Mouse (Mus musculus) hindbrain, embryonic 12.5 days (tissue): ENCODE data around the gene Rnase1. TPM values are rescaled to one million over a fixed set of nuclear protein-coding genes. Genes with fewer than 3 reads are reported as not detected.

ENCODE experiments used
- ATAC-seq: fragments of 200-750 bp; cut with Nextera tagmentation; 2 replicates; pipeline ENCODE4 v1.8.0; 2017; ENCODE audit warnings: moderate TSS enrichment; ENCODE audit not compliant: low FRiP score
- H3K27ac ChIP-seq: fragments of 300-500 bp; sonication (generic); 2 replicates; pipeline ENCODE4 v1.5.1; 2016; ENCODE audit warnings: mild to moderate bottlenecking
- H3K27me3 ChIP-seq: fragments of 300-500 bp; sonication (generic); 2 replicates; pipeline ENCODE4 v1.6.1; 2016; ENCODE audit warnings: mild to moderate bottlenecking
- H3K36me3 ChIP-seq: fragments of 300-500 bp; sonication (generic); 2 replicates; pipeline ENCODE4 v1.6.1; 2016; ENCODE audit warnings: mild to moderate bottlenecking
- H3K4me1 ChIP-seq: fragments of 300-500 bp; sonication (generic); 2 replicates; pipeline ENCODE4 v1.6.1; 2016
- H3K4me2 ChIP-seq: fragments of 300-500 bp; sonication (generic); replicated peaks from 2 replicates; pipeline ENCODE4 v1.6.1; 2016; ENCODE audit warnings: mild to moderate bottlenecking
- H3K4me3 ChIP-seq: fragments of 300-500 bp; sonication (generic); 2 replicates; pipeline ENCODE4 v1.5.1; 2016; ENCODE audit warnings: mild to moderate bottlenecking
- H3K9ac ChIP-seq: fragments of 300-500 bp; sonication (generic); 2 replicates; pipeline ENCODE4 v1.6.1; 2016; ENCODE audit warnings: mild to moderate bottlenecking, moderate library complexity
- H3K9me3 ChIP-seq: fragments of 300-500 bp; sonication (generic); replicated peaks from 2 replicates; pipeline ENCODE4 v1.6.1; 2016; ENCODE audit warnings: mild to moderate bottlenecking
- WGBS: fragments of 180-500 bp; shearing (Covaris S2); methylation state at CpG from one replicate; pipeline ENCODE4 v1.1.7; 2016; 5-methylcytosine and 5-hydroxymethylcytosine counted together
- polyA plus RNA-seq: library from polyadenylated mRNA; unstranded; fragments of >200 nt; fragmentation: Nextera tagmentation; extraction: Ambion mirVana; gene quantifications from 2 replicates; pipeline ENCODE4 v1.2.1, GENCODE M21; 2016

Rnase1 gene
- polyA plus RNA-seq, 1 experiment from 2014 or later, result not detected

DNA sequence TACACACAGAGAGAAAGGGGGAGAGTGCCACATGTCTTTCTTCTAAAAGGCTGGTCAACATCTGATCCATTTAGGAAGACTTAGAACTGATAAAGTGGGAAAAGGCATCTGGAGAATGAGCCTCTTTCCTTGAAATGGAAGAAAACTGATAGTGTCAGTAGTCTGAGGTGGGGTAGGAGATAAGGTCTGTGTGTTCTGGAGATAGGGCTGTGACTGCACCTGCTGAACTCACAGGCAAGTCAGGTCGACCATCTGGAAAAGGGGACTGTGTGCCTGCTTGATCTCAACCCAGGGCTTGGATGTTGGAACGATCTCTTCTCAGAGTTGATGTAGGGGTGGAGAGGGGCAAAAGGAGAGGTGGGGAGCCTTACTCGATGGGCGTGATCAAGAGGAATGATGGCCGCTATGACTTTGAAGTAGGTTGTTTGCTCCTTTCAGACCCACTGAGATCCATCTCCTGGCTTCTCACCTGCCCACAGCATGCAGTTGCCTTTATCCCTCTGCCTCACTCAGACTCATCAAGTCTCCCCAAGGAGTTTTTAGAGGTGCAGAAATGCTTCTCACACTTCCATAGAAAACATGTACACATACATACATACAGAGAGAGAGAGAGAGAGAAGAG lies 5.8 kb upstream of the Rnase1 start:
- H3K27me3 ChIP-seq, result no peaks in the 10 kb centered on the region
- H3K36me3 ChIP-seq, result no peaks in the 10 kb centered on the region
- WGBS, result 86% methylated on average over 5 of the region's 5 CpGs
- no peak for ATAC-seq
- H3K9ac ChIP-seq, result no peak overlapping the region
- no peak overlapping the region for H3K4me3 ChIP-seq
- no peaks in the 10 kb centered on the region for H3K9me3 ChIP-seq
- no peak overlapping the region for H3K27ac ChIP-seq
- H3K4me1 ChIP-seq, result no peaks in the 10 kb centered on the region
- H3K4me2 ChIP-seq, result no peak overlapping the region

- Histone ChIP-seq H3K9ac (no peak overlapping the region), H3K36me3 (no peaks in the 10 kb centered on the region), H3K27ac (no peak overlapping the region), H3K27me3 (no peaks in the 10 kb centered on the region), H3K4me2 (no peak overlapping the region), H3K9me3 (no peaks in the 10 kb centered on the region), H3K4me1 (0 out of 2 replicates have a peak, but pooled peaks cover 3% of the 10 kb centered on the region), H3K4me3 (no peak overlapping the region)
- ATAC-seq, result no peak
- 89% methylated on average over 3 of the region's 3 CpGs for WGBS
These were observed 3.7 kb upstream of the Rnase1 start for GRCm38 (mm10) chr14:51150206-51150831.

GRCm38 (mm10) chr14:51149164-51149563 lies 2.6 kb upstream of the Rnase1 start:
- Histone ChIP-seq H3K27me3 (no peaks in the 10 kb centered on the region), H3K27ac (no peak overlapping the region), H3K9ac (no peak overlapping the region), H3K4me1 (0 out of 2 replicates have a peak, but pooled peaks cover 3% of the 10 kb centered on the region), H3K36me3 (no peaks in the 10 kb centered on the region), H3K9me3 (no peaks in the 10 kb centered on the region), H3K4me2 (no peak overlapping the region), H3K4me3 (no peak overlapping the region)
- ATAC-seq, result no peak
- WGBS, result 66% methylated on average over 5 of the region's 5 CpGs

GRCm38 (mm10) chr14:51148006-51148405 lies 1.4 kb upstream of the Rnase1 start:
- no peak for ATAC-seq
- Histone ChIP-seq H3K9me3 (no peaks in the 10 kb centered on the region), H3K4me1 (0 out of 2 replicates have a peak, but pooled peaks cover 3% of the 10 kb centered on the region), H3K4me2 (no peak overlapping the region), H3K27me3 (no peaks in the 10 kb centered on the region), H3K36me3 (no peaks in the 10 kb centered on the region), H3K4me3 (no peak overlapping the region), H3K27ac (no peak overlapping the region), H3K9ac (no peak overlapping the region)
- 67% methylated on average over 3 of the region's 3 CpGs for WGBS

- Histone ChIP-seq H3K4me3 (no peak overlapping the region), H3K9me3 (no peaks in the 10 kb centered on the region), H3K9ac (no peak overlapping the region), H3K36me3 (no peaks in the 10 kb centered on the region), H3K27ac (no peak overlapping the region), H3K4me2 (no peak overlapping the region), H3K4me1 (0 out of 2 replicates have a peak, but pooled peaks cover 3% of the 10 kb centered on the region), H3K27me3 (no peaks in the 10 kb centered on the region)
- no peak for ATAC-seq
- WGBS, result 85% methylated on average over 6 of the region's 6 CpGs
These were observed 1.1 kb downstream of the Rnase1 start for GRCm38 (mm10) chr14:51145521-51145920.

GRCm38 (mm10) chr14:51144451-51144850 lies 2.1 kb downstream of the Rnase1 start:
- no peak for ATAC-seq
- Histone ChIP-seq H3K4me3 (no peak overlapping the region), H3K4me1 (0 out of 2 replicates have a peak, but pooled peaks cover 3% of the 10 kb centered on the region), H3K9me3 (no peaks in the 10 kb centered on the region), H3K27me3 (no peaks in the 10 kb centered on the region), H3K4me2 (no peak overlapping the region), H3K36me3 (no peaks in the 10 kb centered on the region), H3K27ac (no peak overlapping the region), H3K9ac (no peak overlapping the region)
- WGBS, result 88% methylated on average over 4 of the region's 4 CpGs

DNA sequence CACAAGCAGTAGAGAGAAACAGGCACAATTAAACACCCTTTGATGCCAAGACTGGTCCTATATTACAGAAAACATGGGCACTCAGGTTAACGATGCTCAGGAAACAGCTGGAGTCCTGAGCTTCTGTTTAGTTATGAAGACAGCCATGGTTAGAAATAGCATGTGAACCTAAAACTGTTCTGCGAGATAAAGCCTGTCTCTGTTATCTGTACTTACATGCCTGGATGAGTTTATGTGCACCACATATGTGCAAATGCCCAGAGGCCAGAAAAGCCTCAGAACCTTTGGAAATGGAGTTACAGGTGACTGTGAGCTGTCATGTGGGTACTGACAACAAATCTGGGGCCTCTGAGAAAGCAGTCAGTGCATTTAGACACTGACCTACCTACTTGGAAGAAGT lies 2.6 kb downstream of the Rnase1 start:
- Histone ChIP-seq H3K4me2 (no peak overlapping the region), H3K9me3 (no peaks in the 10 kb centered on the region), H3K9ac (no peak overlapping the region), H3K4me1 (0 out of 2 replicates have a peak, but pooled peaks cover 3% of the 10 kb centered on the region), H3K4me3 (no peak overlapping the region), H3K27me3 (no peaks in the 10 kb centered on the region), H3K27ac (no peak overlapping the region), H3K36me3 (no peaks in the 10 kb centered on the region)
- 89% methylated on average over 2 of the region's 2 CpGs for WGBS
- ATAC-seq, result no peak

- Histone ChIP-seq H3K4me2 (no peak overlapping the region), H3K27me3 (no peaks in the 10 kb centered on the region), H3K9ac (no peak overlapping the region), H3K27ac (no peak overlapping the region), H3K9me3 (no peaks in the 10 kb centered on the region), H3K36me3 (no peaks in the 10 kb centered on the region), H3K4me1 (0 out of 2 replicates have a peak, but pooled peaks cover 3% of the 10 kb centered on the region), H3K4me3 (no peak overlapping the region)
- no peak for ATAC-seq
- 78% methylated on average over 4 of the region's 4 CpGs for WGBS
These were observed 3.3 kb downstream of the Rnase1 start for GRCm38 (mm10) chr14:51143287-51143686.

GRCm38 (mm10) chr14:51142568-51142967 lies 4.0 kb downstream of the Rnase1 start:
- Histone ChIP-seq H3K4me1 (0 out of 2 replicates have a peak, but pooled peaks cover 3% of the 10 kb centered on the region), H3K27me3 (no peaks in the 10 kb centered on the region), H3K27ac (no peak overlapping the region), H3K4me2 (no peak overlapping the region), H3K9ac (no peak overlapping the region), H3K4me3 (no peak overlapping the region), H3K9me3 (no peaks in the 10 kb centered on the region), H3K36me3 (no peaks in the 10 kb centered on the region)
- no peak for ATAC-seq
- 93% methylated on average over 3 of the region's 3 CpGs for WGBS

DNA sequence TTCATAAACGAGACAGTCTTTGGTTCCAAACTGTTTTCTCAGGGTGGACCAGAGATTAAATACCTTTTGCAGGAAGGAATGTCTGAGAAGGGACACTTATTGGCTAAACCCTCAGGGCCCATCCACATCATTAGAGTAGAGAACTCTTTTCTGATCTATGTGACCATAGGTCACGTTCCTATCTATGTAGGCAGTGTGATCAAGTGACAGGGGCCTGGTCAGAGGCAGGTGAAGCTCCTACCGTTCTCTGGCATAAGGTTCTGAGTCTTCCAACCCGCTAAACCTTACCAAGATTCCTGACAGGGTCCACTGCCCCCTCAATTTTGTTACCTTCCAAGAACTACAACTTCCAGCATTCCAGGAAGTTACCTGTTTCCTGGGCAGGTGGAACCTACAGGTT lies 4.5 kb downstream of the Rnase1 start:
- 89% methylated on average over 4 of the region's 4 CpGs for WGBS
- H3K4me1 ChIP-seq, result 0 out of 2 replicates have a peak, but pooled peaks cover 3% of the 10 kb centered on the region
- ATAC-seq, result no peak
- no peak overlapping the region for H3K4me3 ChIP-seq
- H3K36me3 ChIP-seq, result no peaks in the 10 kb centered on the region
- no peak overlapping the region for H3K4me2 ChIP-seq
- no peaks in the 10 kb centered on the region for H3K27me3 ChIP-seq
- no peaks in the 10 kb centered on the region for H3K9me3 ChIP-seq
- no peak overlapping the region for H3K9ac ChIP-seq
- H3K27ac ChIP-seq, result no peak overlapping the region

GRCm38 (mm10) chr14:51140342-51140741 lies 6.2 kb downstream of the Rnase1 start:
- Histone ChIP-seq H3K9ac (no peak overlapping the region), H3K4me2 (no peak overlapping the region), H3K27me3 (no peaks in the 10 kb centered on the region), H3K36me3 (no peaks in the 10 kb centered on the region), H3K9me3 (no peaks in the 10 kb centered on the region), H3K27ac (no peak overlapping the region), H3K4me1 (no peaks in the 10 kb centered on the region), H3K4me3 (no peak overlapping the region)
- 82% methylated on average over 2 of the region's 2 CpGs for WGBS
- ATAC-seq, result no peak

- 90% methylated on average over 4 of the region's 4 CpGs for WGBS
- no peaks in the 10 kb centered on the region for H3K27me3 ChIP-seq
- H3K9me3 ChIP-seq, result no peaks in the 10 kb centered on the region
These were observed 14.2 kb downstream of the Rnase1 start for GRCm38 (mm10) chr14:51132372-51132771.

More at GRCm38 (mm10) chr14:51132372-51132771, 14.2 kb downstream of the Rnase1 start:
- no peak overlapping the region for H3K4me3 ChIP-seq
- no peak overlapping the region for H3K4me2 ChIP-seq
- no peak overlapping the region for H3K27ac ChIP-seq
- H3K4me1 ChIP-seq, result no peaks in the 10 kb centered on the region
- no peaks in the 10 kb centered on the region for H3K36me3 ChIP-seq
- H3K9ac ChIP-seq, result no peak overlapping the region
- no peak for ATAC-seq
